ENCODE assay signal across 8 mouse cellular contexts in genomic region chr1:179668013-179668805, GRCm38 (mm10). TPM values are rescaled to one million over a fixed set of nuclear protein-coding genes. Genes with fewer than 3 reads are reported as not detected.
DNase-seq lines count a peak whose midpoint lies in the region; ATAC-seq and TF ChIP-seq lines count a peak whose summit lies in the region.

Gene Sccpdh, plus strand, starts transcription at chr1:179668210.

- TF ChIP-seq CTCF in brain, embryonic 14.5 days (IDR thresholded peaks at IDR 0.05; ENCODE audit: borderline replicate concordance, extremely low read depth, insufficient read depth, insufficient read length), result no peak

- peak; percentile 90 for ATAC-seq in heart, embryonic 12.5 days (ENCODE audit: insufficient number of reproducible peaks, low FRiP score)
- ATAC-seq in kidney, embryonic 16.5 days (ENCODE audit: low FRiP score, low TSS enrichment), result peak; percentile 98

- peak within 1 kb of the TSS; percentile 63 for H3K4me3 ChIP-seq in erythroblast, embryonic 14.5 days (replicated peaks)
- peak within 1 kb of the TSS; percentile 80 for H3K4me3 ChIP-seq in heart, embryonic 12.5 days
- peak within 1 kb of the TSS; percentile 76 for H3K4me3 ChIP-seq in kidney, embryonic 16.5 days (ENCODE audit: low read length)

- H3K27ac ChIP-seq in heart, embryonic 12.5 days (ENCODE audit: poor library complexity, severe bottlenecking), result peak within 1 kb of the TSS; percentile 95
- peak within 1 kb of the TSS; percentile 70 for H3K27ac ChIP-seq in kidney, embryonic 16.5 days (ENCODE audit: low read length)

- H3K4me1 ChIP-seq in erythroblast, embryonic 14.5 days (ENCODE audit: control insufficient read depth), result peaks cover 11% of the 10 kb centered on the region
- peaks cover 10% of the 10 kb centered on the region for H3K4me1 ChIP-seq in heart, embryonic 12.5 days (replicated peaks)
- peaks cover 7% of the 10 kb centered on the region for H3K4me1 ChIP-seq in kidney, embryonic 16.5 days (ENCODE audit: insufficient read depth, low read length)

- H3K27me3 ChIP-seq in erythroblast, embryonic 14.5 days (ENCODE audit: control insufficient read depth), result peaks cover 50% of the 10 kb centered on the region
- H3K27me3 ChIP-seq in heart, embryonic 12.5 days (replicated peaks), result no peaks in the 10 kb centered on the region
- no peaks in the 10 kb centered on the region for H3K27me3 ChIP-seq in kidney, embryonic 16.5 days (ENCODE audit: insufficient read depth, low read length)

- no peaks in the 10 kb centered on the region for H3K9me3 ChIP-seq in erythroblast, embryonic 14.5 days (ENCODE audit: control insufficient read depth, low read length)
- no peaks in the 10 kb centered on the region for H3K9me3 ChIP-seq in heart, embryonic 12.5 days (replicated peaks)
- no peaks in the 10 kb centered on the region for H3K9me3 ChIP-seq in kidney, embryonic 16.5 days (ENCODE audit: low read length)

- H3K9ac ChIP-seq in heart, embryonic 12.5 days, result peak within 1 kb of the TSS; percentile 90
- H3K9ac ChIP-seq in kidney, embryonic 16.5 days (replicated peaks; ENCODE audit: low read length), result peak within 1 kb of the TSS; percentile 90

- peak; percentile 78 for DNase-seq in CD4-positive helper T cell, adult 2 months (ENCODE audit: low read depth, low spot score)
- peak; percentile 94 for DNase-seq in brain, embryonic 14.5 days (ENCODE audit: low read depth)
- DNase-seq in liver, result peak; percentile 82
- peak; percentile 22 to 47 for DNase-seq in monocyte, adult 2 months (ENCODE audit: low read depth in 1 of 2, low spot score in 2 of 2)
- peak; percentile 68 to 74 for DNase-seq in spleen, postnatal 14 days (ENCODE audit: low spot score in 2 of 2)

- no peaks in the 10 kb centered on the region for H3K36me3 ChIP-seq in erythroblast, embryonic 14.5 days (ENCODE audit: control insufficient read depth)
- peaks cover 22% of the 10 kb centered on the region for H3K36me3 ChIP-seq in heart, embryonic 12.5 days
- peaks cover 8% of the 10 kb centered on the region for H3K36me3 ChIP-seq in kidney, embryonic 16.5 days (ENCODE audit: insufficient read depth, low read length)

- WGBS in heart, embryonic 12.5 days, result under 1% methylated on average over 83 of the region's 84 CpGs
- WGBS in kidney, embryonic 16.5 days, result under 1% methylated on average over 70 of the region's 84 CpGs

- H3K4me2 ChIP-seq in heart, embryonic 12.5 days, result peak within 1 kb of the TSS; percentile 94
- H3K4me2 ChIP-seq in kidney, embryonic 16.5 days (replicated peaks; ENCODE audit: low read depth, low read length), result peak within 1 kb of the TSS; percentile 87

- TF ChIP-seq POLR2A in brain, embryonic 14.5 days (IDR thresholded peaks at IDR 0.05; ENCODE audit: borderline replicate concordance, extremely low read depth, insufficient read depth, insufficient read length, poor library complexity, severe bottlenecking), result peak; percentile 89; the same call in 1 of the 2 replicates

RNA-seq across cellular contexts. Expression of gene Sccpdh, which starts in this region (rescaled TPM):
- 58.7 and 65.0 TPM in 2 replicates for polyA plus RNA-seq in brain, embryonic 14.5 days (2012; rRNA removed)
- not detected in 2 replicates for polyA plus RNA-seq in erythroblast, embryonic 14.5 days (2012)
- polyA plus RNA-seq in heart, embryonic 12.5 days (2016; fragmentation: Nextera tagmentation; extraction: Ambion mirVana), result 86.9 and 91.4 TPM in 2 replicates
- 72.8 and 76.2 TPM in 2 replicates for polyA plus RNA-seq in kidney, embryonic 16.5 days (2015; fragmentation: Nextera tagmentation; extraction: Ambion mirVana)

Comparison
In these comparisons a context has a peak if more than half of its experiments do, and no peak if none do; other contexts are left out.
1. Peak in every context shown above with its lines: DNase-seq, ATAC-seq, H3K4me3 ChIP-seq and H3K27ac ChIP-seq.
2. RNA of gene Sccpdh (polyA plus RNA-seq): 86.9 to 91.4 TPM in heart, embryonic 12.5 days, 72.8 to 76.2 TPM in kidney, embryonic 16.5 days and 58.7 to 65.0 TPM in brain, embryonic 14.5 days; not detected in erythroblast, embryonic 14.5 days; every median in the first group is over 10 times any median in the second.
3. DNase-seq: peak in every context shown above with its lines; median percentile 94 in brain, embryonic 14.5 days; 82 in liver; 78 in CD4-positive helper T cell, adult 2 months; 71 in spleen, postnatal 14 days; 34 in monocyte, adult 2 months.